Mouse (Mus musculus) midbrain, embryonic 13.5 days (tissue): ENCODE results near the gene Cbr1. TPM values are rescaled to one million over a fixed set of nuclear protein-coding genes. Genes with fewer than 3 reads are reported as not detected.

Source experiments
- ATAC-seq: fragments of 200-750 bp; cut with Nextera tagmentation; 2 replicates; pipeline ENCODE4 v1.8.0; 2017; ENCODE audit warnings: mild to moderate bottlenecking, moderate TSS enrichment, moderate library complexity
- H3K27ac ChIP-seq: fragments of 300-500 bp; sonication (generic); 2 replicates; pipeline ENCODE4 v1.5.1; 2015; ENCODE audit warnings: inconsistent platforms, mild to moderate bottlenecking, moderate library complexity
- H3K27me3 ChIP-seq: fragments of 300-500 bp; sonication (generic); 2 replicates; pipeline ENCODE4 v1.6.1; 2015; ENCODE audit warnings: mild to moderate bottlenecking, inconsistent platforms
- H3K36me3 ChIP-seq: fragments of 300-500 bp; sonication (generic); 2 replicates; pipeline ENCODE4 v1.6.1; 2015; ENCODE audit warnings: mild to moderate bottlenecking, inconsistent platforms
- H3K4me1 ChIP-seq: fragments of 300-500 bp; sonication (generic); replicated peaks from 2 replicates; pipeline ENCODE4 v1.6.1; 2015; ENCODE audit warnings: inconsistent platforms
- H3K4me2 ChIP-seq: fragments of 300-500 bp; sonication (generic); replicated peaks from 2 replicates; pipeline ENCODE4 v1.6.1; 2015; ENCODE audit warnings: moderate library complexity, mild to moderate bottlenecking, inconsistent platforms
- H3K4me3 ChIP-seq: fragments of 300-500 bp; sonication (generic); replicated peaks from 2 replicates; pipeline ENCODE4 v1.5.1; 2015; ENCODE audit warnings: mild to moderate bottlenecking, inconsistent platforms
- H3K9ac ChIP-seq: fragments of 300-500 bp; sonication (generic); replicated peaks from 2 replicates; pipeline ENCODE4 v1.6.1; 2015; ENCODE audit warnings: mild to moderate bottlenecking, inconsistent platforms
- H3K9me3 ChIP-seq: fragments of 300-500 bp; sonication (generic); 2 replicates; pipeline ENCODE4 v1.6.1; 2016; ENCODE audit warnings: mild to moderate bottlenecking, inconsistent platforms
- WGBS: fragments of 180-500 bp; shearing (Covaris S2); methylation state at CpG from one replicate; pipeline ENCODE4 v1.1.7; 2015; 5-methylcytosine and 5-hydroxymethylcytosine counted together
- polyA plus RNA-seq: library from polyadenylated mRNA; unstranded; fragments of >200 nt; fragmentation: Nextera tagmentation; extraction: Ambion mirVana; gene quantifications from 2 replicates; pipeline ENCODE4 v1.2.1, GENCODE M21; 2015

Gene Cbr1
- polyA plus RNA-seq, 1 experiment from 2014 or later: 156 TPM

DNA sequence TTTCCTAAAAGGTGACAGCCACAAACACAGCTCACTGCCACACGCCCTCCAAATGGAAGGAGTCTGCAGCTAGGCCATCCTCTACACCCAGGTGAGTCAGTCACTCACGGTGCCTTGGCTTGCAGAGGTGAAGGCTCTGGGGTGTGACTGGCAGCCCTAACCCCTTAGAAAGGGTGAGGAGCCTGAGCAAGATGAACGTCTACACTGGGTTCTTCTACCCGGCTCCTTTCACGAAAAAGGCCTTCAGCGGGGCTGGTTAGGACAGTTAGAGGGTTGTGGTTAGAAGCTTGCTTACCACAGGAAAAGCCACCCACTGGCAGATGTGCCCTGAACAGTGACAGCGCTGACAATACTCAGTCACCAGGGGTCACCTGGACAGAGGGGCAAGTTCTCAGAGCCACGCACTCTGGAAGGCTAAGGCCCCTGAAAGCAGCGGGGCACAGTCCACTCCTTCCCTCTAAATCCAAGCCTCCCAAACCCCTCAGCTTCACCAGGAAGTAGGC, 19.9 kb upstream of the Cbr1 start:
- no peaks in the 10 kb centered on the region for H3K27me3 ChIP-seq
- no peak overlapping the region for H3K4me2 ChIP-seq
- H3K4me3 ChIP-seq: no peak overlapping the region
- peaks cover 60% of the 10 kb centered on the region for H3K36me3 ChIP-seq
- no peak for ATAC-seq
- H3K4me1 ChIP-seq: no peaks in the 10 kb centered on the region
- H3K9ac ChIP-seq: no peak overlapping the region
- H3K27ac ChIP-seq: no peak overlapping the region
- H3K9me3 ChIP-seq: no peaks in the 10 kb centered on the region
- WGBS: 88% methylated on average over 9 of the region's 9 CpGs

DNA sequence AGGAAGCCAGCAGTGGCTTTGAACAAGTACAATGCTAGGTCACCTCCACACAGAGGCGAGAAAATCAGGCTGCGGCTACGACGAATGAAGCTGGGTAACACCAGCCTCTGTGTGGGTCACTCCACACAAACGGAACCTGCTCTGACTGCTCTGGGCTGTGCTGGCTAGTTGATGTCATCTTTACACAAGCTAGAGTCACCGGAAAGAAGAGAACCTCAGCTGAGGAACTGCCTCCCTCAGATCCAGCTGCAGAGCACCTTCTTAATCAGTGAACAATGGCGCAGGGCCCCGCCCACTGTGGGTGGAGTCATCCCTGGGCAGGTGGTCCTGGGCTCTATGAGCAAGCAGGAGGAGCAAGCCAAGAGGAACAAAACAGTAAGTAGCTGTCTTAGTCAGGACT, 19.3 kb upstream of the Cbr1 start:
- Histone ChIP-seq H3K27ac (no peak overlapping the region), H3K4me3 (no peak overlapping the region), H3K36me3 (peaks cover 66% of the 10 kb centered on the region), H3K9ac (no peak overlapping the region), H3K4me2 (no peak overlapping the region), H3K9me3 (no peaks in the 10 kb centered on the region), H3K27me3 (no peaks in the 10 kb centered on the region), H3K4me1 (no peaks in the 10 kb centered on the region)
- ATAC-seq: no peak
- WGBS: 68% methylated on average over 8 of the region's 8 CpGs

DNA sequence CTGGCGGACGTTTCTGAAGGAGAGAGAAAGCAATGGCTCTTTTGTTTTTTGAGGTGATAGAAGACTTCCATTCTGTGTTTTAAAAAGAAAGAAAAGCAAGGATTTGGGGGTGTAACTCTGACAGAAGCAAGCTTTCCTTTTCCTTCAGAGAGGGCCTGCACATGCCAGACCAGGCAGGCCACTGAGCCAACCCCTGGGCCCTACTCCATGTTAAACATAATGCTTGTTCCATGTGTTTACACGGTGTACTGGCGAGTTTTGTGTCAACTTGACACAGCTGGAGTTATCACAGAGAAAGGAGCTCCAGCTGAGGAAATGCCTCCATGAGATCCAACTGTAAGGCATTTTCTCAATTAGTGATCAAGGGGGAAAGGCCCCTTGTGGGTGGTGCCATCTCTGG, 17.4 kb upstream of the Cbr1 start:
- no peak overlapping the region for H3K4me2 ChIP-seq
- no peak overlapping the region for H3K9ac ChIP-seq
- no peaks in the 10 kb centered on the region for H3K4me1 ChIP-seq
- no peak for ATAC-seq
- peaks cover 73% of the 10 kb centered on the region for H3K36me3 ChIP-seq
- H3K27me3 ChIP-seq: no peaks in the 10 kb centered on the region
- H3K27ac ChIP-seq: no peak overlapping the region
- 67% methylated on average over 4 of the region's 4 CpGs for WGBS
- H3K9me3 ChIP-seq: no peaks in the 10 kb centered on the region
- no peak overlapping the region for H3K4me3 ChIP-seq

DNA sequence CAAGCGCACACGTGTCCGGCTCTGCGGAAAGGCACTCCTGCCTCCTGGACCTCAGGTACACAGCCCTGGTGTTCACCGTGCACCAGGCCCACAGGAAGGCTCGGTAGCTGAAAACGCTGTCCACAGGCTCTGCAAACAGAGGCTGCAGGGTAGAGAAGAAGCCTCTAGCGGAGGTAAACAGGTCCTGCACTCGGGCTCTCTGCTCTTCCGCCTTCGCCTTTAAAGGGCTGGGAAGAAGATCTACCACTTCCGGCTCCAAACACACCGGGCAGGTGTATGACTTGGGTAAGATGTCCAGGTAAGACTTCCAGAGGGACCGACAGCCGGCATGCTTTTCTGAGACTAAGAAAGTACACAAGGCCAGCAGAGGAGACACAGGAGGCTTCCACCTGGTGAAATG, 14.7 kb upstream of the Cbr1 start:
- H3K4me2 ChIP-seq: no peak overlapping the region
- H3K36me3 ChIP-seq: peaks cover 69% of the 10 kb centered on the region
- no peak overlapping the region for H3K4me3 ChIP-seq
- WGBS: 96% methylated on average over 15 of the region's 15 CpGs
- ATAC-seq: no peak
- no peaks in the 10 kb centered on the region for H3K4me1 ChIP-seq
- no peaks in the 10 kb centered on the region for H3K9me3 ChIP-seq
- H3K27me3 ChIP-seq: no peaks in the 10 kb centered on the region
- no peak overlapping the region for H3K27ac ChIP-seq
- H3K9ac ChIP-seq: no peak overlapping the region

DNA sequence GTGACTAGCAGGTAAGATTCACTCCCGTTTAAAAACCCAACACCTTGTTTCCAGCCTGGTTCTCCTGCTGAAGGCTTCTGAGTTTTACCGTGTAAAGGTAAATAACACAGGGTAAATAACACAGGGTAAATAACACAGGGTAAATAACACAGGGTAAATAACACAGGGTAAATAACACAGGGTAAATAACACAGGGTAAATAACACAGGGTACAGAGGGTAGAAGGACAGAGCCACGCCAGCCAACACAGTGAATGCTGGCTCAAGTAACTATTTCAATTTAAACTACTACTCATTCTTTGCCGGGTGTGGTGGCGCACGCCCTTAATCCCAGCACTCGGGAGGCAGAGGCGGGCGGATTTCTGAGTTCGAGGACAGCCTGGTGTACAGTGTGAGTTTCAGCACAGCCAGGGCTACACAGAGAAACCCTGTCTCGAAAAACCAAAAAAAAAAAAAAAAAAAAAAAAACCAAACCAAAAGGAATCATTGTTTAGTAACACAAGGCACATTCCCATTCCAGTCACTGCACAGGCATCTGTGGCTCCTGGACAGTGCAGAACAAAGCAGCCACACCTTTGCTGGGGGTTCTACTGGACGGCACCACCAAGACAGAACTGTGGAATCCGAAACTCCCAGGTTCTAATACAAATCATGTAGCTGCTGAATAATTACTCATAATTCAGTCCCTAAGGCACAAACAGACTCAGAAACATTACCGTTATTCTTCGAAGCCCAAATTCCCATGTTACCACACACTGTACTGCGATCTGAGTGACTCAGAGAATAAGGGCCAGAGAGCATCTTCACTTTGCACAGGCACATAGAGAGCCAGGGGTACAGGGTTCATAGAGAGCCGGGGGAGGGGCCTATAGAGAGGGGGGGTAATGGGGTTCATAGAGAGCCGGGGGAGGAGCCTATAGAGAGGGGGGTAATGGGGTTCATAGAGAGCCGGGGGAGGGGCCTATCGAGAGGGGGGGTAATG, 13.9 kb upstream of the Cbr1 start:
- no peaks in the 10 kb centered on the region for H3K9me3 ChIP-seq
- no peak overlapping the region for H3K27ac ChIP-seq
- no peak overlapping the region for H3K4me3 ChIP-seq
- WGBS: 91% methylated on average over 20 of the region's 20 CpGs
- no peak overlapping the region for H3K9ac ChIP-seq
- no peaks in the 10 kb centered on the region for H3K27me3 ChIP-seq
- no peak overlapping the region for H3K4me2 ChIP-seq
- ATAC-seq: no peak
- peaks cover 68% of the 10 kb centered on the region for H3K36me3 ChIP-seq
- H3K4me1 ChIP-seq: no peaks in the 10 kb centered on the region

DNA sequence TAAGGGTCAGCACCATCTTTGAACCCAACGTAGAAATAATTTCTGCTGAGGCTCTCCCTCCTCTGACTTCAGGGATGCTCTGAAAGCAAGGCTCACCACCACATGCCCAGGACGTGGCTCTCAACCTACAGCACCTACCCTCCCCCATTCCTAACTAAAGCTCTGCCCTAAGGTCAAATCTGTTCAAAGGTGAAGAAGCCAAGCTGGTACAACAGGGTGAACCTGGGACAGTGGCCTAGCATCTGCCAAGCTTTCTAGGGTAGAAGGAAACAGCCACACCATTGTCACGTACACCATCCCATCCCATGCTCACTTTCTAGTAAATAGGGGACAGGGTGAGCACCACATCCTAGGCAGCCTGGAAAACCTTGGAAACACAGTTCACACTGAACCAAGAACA, 12.9 kb upstream of the Cbr1 start:
- H3K9me3 ChIP-seq: no peaks in the 10 kb centered on the region
- no peak overlapping the region for H3K9ac ChIP-seq
- H3K4me2 ChIP-seq: no peak overlapping the region
- peaks cover 74% of the 10 kb centered on the region for H3K36me3 ChIP-seq
- H3K4me3 ChIP-seq: no peak overlapping the region
- no peak overlapping the region for H3K27ac ChIP-seq
- no peak for ATAC-seq
- H3K27me3 ChIP-seq: no peaks in the 10 kb centered on the region
- 96% methylated on average over 3 of the region's 3 CpGs for WGBS
- no peaks in the 10 kb centered on the region for H3K4me1 ChIP-seq

DNA sequence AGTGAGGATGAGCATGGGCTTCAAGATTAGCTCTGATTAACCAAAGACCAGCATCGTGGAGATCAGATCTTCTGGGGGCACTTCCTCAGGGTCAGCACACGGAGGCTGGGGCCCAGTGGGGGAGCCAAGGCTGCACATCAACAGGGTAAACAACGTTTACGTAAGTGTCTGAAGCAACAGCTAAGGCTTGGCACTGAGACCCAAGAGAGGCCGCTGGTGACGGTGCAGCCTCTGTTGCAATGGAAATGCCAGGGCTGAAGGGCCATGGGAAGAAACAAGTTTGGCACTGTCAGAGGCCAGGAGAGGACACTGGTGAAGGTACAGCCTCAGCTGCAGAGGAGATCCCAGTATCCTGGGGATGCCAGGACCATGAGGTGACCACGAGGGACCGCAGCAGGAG, 12.2 kb upstream of the Cbr1 start:
- Histone ChIP-seq H3K27ac (no peak overlapping the region), H3K9ac (no peak overlapping the region), H3K27me3 (no peaks in the 10 kb centered on the region), H3K4me3 (no peak overlapping the region), H3K4me1 (no peaks in the 10 kb centered on the region), H3K9me3 (no peaks in the 10 kb centered on the region), H3K4me2 (no peak overlapping the region), H3K36me3 (peaks cover 74% of the 10 kb centered on the region)
- ATAC-seq: no peak
- 94% methylated on average over 8 of the region's 8 CpGs for WGBS

DNA sequence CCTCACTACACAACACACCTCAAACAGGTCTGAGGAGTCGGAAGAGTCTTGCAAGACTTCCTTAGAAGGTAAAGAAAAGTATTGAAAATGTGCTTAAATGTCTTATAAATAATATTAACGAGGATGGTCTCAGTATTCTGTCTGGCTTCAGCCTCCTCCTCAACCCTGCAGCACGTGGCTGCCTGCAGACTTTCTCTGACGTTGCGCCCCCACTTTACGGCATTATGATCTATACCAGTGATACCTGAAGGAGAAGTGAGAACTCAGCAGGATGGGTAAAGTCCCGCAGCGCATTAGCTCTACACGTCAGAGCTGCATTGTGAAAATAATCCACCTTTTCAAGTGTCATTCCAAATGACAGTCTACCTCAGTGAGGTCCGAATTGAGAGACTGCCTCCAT, 11.2 kb upstream of the Cbr1 start:
- H3K36me3 ChIP-seq: peaks cover 74% of the 10 kb centered on the region

DNA sequence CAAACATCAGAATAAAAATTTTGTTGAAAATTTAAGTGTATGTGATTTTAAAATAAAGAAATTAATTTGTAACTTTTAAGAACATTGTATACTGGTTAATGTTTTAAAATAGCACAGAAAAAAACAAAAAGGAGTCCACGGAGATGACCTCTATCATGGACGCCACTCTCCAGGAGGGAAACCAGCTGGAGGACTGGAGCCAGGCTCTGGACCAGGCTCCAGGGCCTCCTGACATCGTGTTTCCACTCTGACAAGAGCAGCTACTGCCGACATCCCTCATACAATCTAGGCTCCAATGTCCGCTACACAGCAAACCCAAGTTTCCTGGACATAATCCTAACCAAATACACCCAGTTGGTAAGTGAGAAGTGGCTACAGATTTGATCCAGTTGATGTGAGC, 9.9 kb upstream of the Cbr1 start:
- Histone ChIP-seq H3K4me2 (no peak overlapping the region), H3K36me3 (peaks cover 61% of the 10 kb centered on the region), H3K4me3 (no peak overlapping the region), H3K4me1 (no peaks in the 10 kb centered on the region), H3K9me3 (no peaks in the 10 kb centered on the region), H3K9ac (no peak overlapping the region), H3K27ac (no peak overlapping the region), H3K27me3 (no peaks in the 10 kb centered on the region)
- no peak for ATAC-seq
- WGBS: 92% methylated on average over 5 of the region's 5 CpGs

More for the DNA sequence above, 11.2 kb upstream of the Cbr1 start:
- WGBS: 90% methylated on average over 10 of the region's 10 CpGs
- H3K9ac ChIP-seq: no peak overlapping the region
- no peaks in the 10 kb centered on the region for H3K27me3 ChIP-seq
- H3K9me3 ChIP-seq: no peaks in the 10 kb centered on the region
- H3K4me1 ChIP-seq: no peaks in the 10 kb centered on the region
- H3K4me3 ChIP-seq: no peak overlapping the region
- ATAC-seq: no peak
- H3K27ac ChIP-seq: no peak overlapping the region
- H3K4me2 ChIP-seq: no peak overlapping the region

DNA sequence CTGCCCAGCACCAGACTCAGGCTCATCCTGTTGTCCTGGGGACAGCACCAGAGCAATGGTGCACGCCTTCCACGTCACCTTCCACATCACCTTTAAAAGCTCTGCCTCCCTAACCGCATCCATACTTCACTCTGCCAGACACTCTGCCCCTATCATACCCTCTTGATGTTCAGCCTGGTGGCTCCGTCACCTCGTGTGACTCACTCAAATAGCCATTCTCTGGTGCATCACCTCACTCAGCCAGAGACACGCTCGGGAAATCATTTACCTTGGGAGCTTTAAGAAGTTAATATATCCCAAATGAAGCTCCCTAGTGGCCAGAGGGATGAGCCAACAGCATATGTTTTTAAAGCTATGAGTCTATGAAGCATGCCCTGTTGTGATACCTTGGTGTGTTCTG, 8.8 kb upstream of the Cbr1 start:
- 93% methylated on average over 7 of the region's 7 CpGs for WGBS
- Histone ChIP-seq H3K4me3 (no peak overlapping the region), H3K27ac (no peak overlapping the region), H3K4me2 (no peak overlapping the region), H3K4me1 (no peaks in the 10 kb centered on the region), H3K9ac (no peak overlapping the region), H3K9me3 (no peaks in the 10 kb centered on the region), H3K27me3 (no peaks in the 10 kb centered on the region), H3K36me3 (peaks cover 55% of the 10 kb centered on the region)
- ATAC-seq: no peak

DNA sequence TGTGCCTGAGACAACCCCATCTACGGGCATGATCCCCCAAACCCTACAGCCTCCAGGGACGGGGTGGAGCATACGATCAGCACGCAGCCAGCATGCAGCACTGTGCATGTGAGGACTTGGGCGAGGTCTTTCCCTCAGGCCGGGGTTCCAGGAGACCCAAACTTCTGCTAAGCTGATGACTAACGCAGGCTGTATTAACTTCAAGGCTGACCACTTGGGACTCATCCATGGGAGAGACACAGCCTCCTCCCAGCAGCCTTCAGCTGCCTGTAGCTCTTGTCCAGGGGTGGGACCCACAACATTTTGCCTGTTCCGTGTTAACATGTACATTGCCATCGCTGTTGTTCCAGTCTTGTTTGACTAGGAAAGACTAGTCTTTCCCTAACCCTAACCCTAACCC, 8.1 kb upstream of the Cbr1 start:
- Histone ChIP-seq H3K4me2 (no peak overlapping the region), H3K4me1 (peaks cover under 1% of the 10 kb centered on the region; the same call in 1 of the 2 replicates), H3K9ac (no peak overlapping the region), H3K27me3 (no peaks in the 10 kb centered on the region), H3K27ac (no peak overlapping the region), H3K9me3 (no peaks in the 10 kb centered on the region), H3K36me3 (peaks cover 55% of the 10 kb centered on the region), H3K4me3 (no peak overlapping the region)
- 93% methylated on average over 9 of the region's 9 CpGs for WGBS
- ATAC-seq: no peak

DNA sequence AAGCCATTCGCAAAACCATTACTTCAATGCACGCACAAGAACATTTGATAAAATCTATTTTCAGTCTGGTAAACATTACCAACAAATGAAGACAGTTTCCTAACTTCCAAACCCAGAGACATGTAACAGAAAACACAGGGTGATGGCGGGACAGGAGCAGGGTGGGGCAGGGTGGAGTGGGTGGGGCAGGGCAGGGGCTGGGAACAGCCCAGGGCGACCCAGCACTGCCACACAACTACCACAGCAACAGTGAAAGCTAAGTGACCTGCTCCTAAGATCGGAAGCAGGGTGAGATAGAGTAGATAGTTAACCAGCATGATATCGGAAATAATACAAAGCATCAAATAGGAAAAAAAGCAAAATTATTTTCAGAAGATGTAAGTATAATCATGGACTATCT, 6.2 kb upstream of the Cbr1 start:
- H3K27me3 ChIP-seq: no peaks in the 10 kb centered on the region
- WGBS: 87% methylated on average over 6 of the region's 6 CpGs
- no peak overlapping the region for H3K4me3 ChIP-seq
- ATAC-seq: no peak
- H3K4me1 ChIP-seq: peaks cover 9% of the 10 kb centered on the region
- H3K9ac ChIP-seq: no peak overlapping the region
- H3K9me3 ChIP-seq: no peaks in the 10 kb centered on the region
- H3K36me3 ChIP-seq: peaks cover 40% of the 10 kb centered on the region
- no peak overlapping the region for H3K27ac ChIP-seq
- no peak overlapping the region for H3K4me2 ChIP-seq
